Mouse (Mus musculus) MN1 (cell line): Measurements from ENCODE around the gene Zfp954.

Experiments used
- DNase-seq: peaks from one replicate; pipeline ENCODE4 v3.0.0-alpha.2; 2016; ENCODE audit warnings: low spot score

The Zfp954 gene

GRCm38 (mm10) chr7:7120921-7121601 is at the start of gene Zfp954:
Gene Zfp954, minus strand, starts transcription at chr7:7121488.
- DNase-seq, result peak; percentile 84

- peak; percentile 1 for DNase-seq
These were observed 24.8 kb upstream of the Zfp954 start for GRCm38 (mm10) chr7:7145991-7146608.

- DNase-seq, result no peak
These were observed 22.9 kb upstream of the Zfp954 start for GRCm38 (mm10) chr7:7144215-7144614.

DNA sequence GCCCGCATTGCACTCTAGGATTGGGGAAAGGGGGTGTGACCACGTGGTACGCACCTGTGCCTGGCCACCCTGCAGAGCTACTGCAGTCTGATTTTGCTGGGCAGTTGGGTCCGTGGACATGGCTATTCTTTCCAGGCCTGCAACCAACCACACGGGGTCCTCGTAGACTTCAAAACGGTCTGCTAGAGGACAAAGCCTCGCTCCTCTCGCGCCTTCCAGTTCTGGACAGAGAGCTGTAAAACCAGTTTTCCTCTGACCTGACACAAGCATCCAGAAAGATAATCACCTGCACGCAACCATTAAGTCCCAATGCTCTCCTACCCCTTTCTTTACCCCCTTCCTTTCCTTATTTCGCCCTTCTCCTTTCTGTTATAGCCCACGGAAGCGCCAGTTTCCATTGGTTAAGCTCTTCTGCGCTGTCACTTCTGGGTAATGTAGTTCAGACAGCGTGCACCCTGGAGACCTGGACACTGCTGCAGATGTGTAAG is 15.1 kb upstream of the Zfp954 start, which contains the start of gene Zfp773:
Zfp773 (minus strand) TSS at position 377 of the 488 bp plus-strand sequence.
- DNase-seq, result peak; percentile 69

DNA sequence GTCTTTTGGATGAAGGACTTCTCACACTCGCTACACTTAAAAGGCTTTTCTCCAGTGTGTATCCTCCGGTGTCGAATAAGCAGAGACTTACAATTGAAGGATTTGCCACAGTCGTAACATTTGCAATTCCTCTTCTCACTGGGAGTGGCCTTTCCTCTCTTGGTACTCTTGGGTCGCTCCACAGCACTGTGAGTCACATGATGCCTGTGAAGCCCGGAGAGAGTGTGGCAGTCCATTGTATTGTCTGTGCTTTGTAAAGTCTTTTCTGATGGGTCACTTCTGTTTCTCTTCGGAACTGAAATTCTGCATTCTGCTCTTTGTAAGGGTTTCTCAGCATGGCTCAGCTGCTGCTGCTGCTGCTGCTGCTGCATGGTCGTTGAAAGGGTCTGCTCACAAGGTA is 11.5 kb upstream of the Zfp954 start:
- DNase-seq, result peak; percentile 2

DNA sequence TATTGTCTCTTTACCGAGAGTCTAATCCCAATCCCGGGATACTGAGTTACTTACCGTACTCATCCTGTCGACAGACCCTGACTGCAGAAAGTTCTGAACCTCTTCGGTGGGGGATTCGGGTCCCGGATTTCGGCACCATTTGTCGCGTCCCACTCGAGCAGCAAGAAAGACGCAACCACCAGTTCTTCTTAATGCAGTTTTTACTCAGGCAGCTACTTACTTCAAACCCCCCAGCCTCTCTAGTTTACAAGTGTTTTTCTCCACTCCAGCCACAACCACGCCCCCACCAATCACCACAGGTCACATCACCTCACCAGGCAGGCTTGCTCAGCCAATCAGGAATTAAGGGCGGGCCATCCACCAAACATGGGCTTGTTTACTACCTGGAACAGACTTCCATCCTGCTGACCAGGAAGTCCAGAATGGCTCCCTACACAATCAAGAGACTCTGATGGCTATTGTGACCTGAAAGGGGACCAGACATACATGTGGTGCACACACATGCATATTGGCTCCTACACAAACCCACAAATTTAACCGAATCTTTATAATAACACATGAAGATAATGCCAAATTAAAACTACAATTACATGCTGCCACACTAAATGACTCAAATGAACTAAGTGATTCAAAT is 9.3 kb upstream of the Zfp954 start:
- peak; percentile 25 for DNase-seq

DNA sequence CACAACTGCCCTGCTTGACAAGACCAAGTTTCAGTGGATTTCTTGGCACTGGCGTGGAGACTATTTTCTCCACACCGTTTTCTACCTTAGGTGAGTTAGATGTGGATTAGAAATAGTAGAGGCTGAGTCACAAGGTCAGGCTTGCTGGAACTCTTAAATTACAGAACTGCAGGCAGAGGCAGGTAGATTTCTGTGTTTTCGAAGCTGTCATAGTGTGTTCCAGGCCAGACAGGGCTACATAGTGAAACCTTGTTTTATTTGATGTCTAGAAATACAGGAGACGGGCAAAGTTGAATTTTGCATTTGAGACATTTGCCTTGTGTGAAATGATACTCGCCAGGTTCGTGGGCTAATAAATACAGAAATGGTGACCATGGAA is 303 bp upstream of the Zfp954 start:
- DNase-seq, result no peak

- no peak for DNase-seq
These were observed 2.8 kb downstream of the Zfp954 start for GRCm38 (mm10) chr7:7118441-7118840.

- DNase-seq, result no peak
These were observed 12.8 kb downstream of the Zfp954 start for GRCm38 (mm10) chr7:7108501-7108900.
